ENCODE assay signal across 11 mouse cellular contexts in genomic region chr6:112311385-112311784, GRCm38 (mm10). TPM values are rescaled to one million over a fixed set of nuclear protein-coding genes. Genes with fewer than 3 reads are reported as not detected.
DNase-seq lines count a peak whose midpoint lies in the region; ATAC-seq and TF ChIP-seq lines count a peak whose summit lies in the region.
"Had no signal": no experiment of that assay in that cellular context is flagged by ENCODE, and none has a peak within 500 bp of the region (broad histone marks: within the 10 kb centered on the region; RNA-seq: fewer than 3 reads in every experiment).

No protein-coding gene starts in this region.

- TF ChIP-seq CTCF in liver, postnatal 0 days (IDR thresholded peaks at IDR 0.05; ENCODE audit: low read depth) = no peak

- WGBS in heart, embryonic 15.5 days = 50% methylated on average over 4 of the region's 4 CpGs
- WGBS in midbrain, embryonic 14.5 days = 28% methylated on average over 4 of the region's 4 CpGs
- 43% methylated on average over 4 of the region's 4 CpGs for WGBS in midbrain, embryonic 11.5 days
- 22% methylated on average over 4 of the region's 4 CpGs for WGBS in limb, embryonic 15.5 days
- 47% methylated on average over 4 of the region's 4 CpGs for WGBS in liver, postnatal 0 days (ENCODE audit: insufficient replicate concordance)

- H3K36me3 ChIP-seq in heart, embryonic 15.5 days = peaks cover 15% of the 10 kb centered on the region; the same call in 1 of the 2 replicates
- H3K36me3 ChIP-seq in midbrain, embryonic 14.5 days (ENCODE audit: control insufficient read depth, insufficient read depth, low read length) = no peaks in the 10 kb centered on the region
- no peaks in the 10 kb centered on the region for H3K36me3 ChIP-seq in midbrain, embryonic 11.5 days (ENCODE audit: control insufficient read depth, insufficient read depth, low read length)
- H3K36me3 ChIP-seq in limb, embryonic 15.5 days = no peaks in the 10 kb centered on the region
- H3K36me3 ChIP-seq in liver, postnatal 0 days (replicated peaks; ENCODE audit: insufficient read depth, low read length) = no peaks in the 10 kb centered on the region
- H3K36me3 ChIP-seq: liver, embryonic 15.5 days had no signal

- H3K4me1 ChIP-seq in heart, embryonic 15.5 days (replicated peaks) = no peaks in the 10 kb centered on the region
- no peaks in the 10 kb centered on the region for H3K4me1 ChIP-seq in midbrain, embryonic 14.5 days (ENCODE audit: control insufficient read depth, insufficient read depth, low read length)
- no peaks in the 10 kb centered on the region for H3K4me1 ChIP-seq in midbrain, embryonic 11.5 days (ENCODE audit: control insufficient read depth, insufficient read depth, low read length)
- peaks cover 13% of the 10 kb centered on the region for H3K4me1 ChIP-seq in limb, embryonic 15.5 days
- no peaks in the 10 kb centered on the region for H3K4me1 ChIP-seq in liver, postnatal 0 days (ENCODE audit: insufficient read depth)
- H3K4me1 ChIP-seq: liver, embryonic 15.5 days had no signal

- H3K9ac ChIP-seq in heart, embryonic 15.5 days = no peak overlapping the region
- no peak overlapping the region for H3K9ac ChIP-seq in midbrain, embryonic 14.5 days (replicated peaks; ENCODE audit: low read length)
- no peak overlapping the region for H3K9ac ChIP-seq in midbrain, embryonic 11.5 days (ENCODE audit: low read length)
- no peak overlapping the region for H3K9ac ChIP-seq in limb, embryonic 15.5 days
- no peak overlapping the region for H3K9ac ChIP-seq in liver, postnatal 0 days (replicated peaks)
- H3K9ac ChIP-seq: liver, embryonic 15.5 days had no signal

- no peak for DNase-seq in heart, adult 11 months
- peak; percentile 26 for DNase-seq in midbrain, embryonic 14.5 days
- no peak for DNase-seq in midbrain, embryonic 11.5 days (ENCODE audit: low spot score, missing footprints)
- DNase-seq in frontal cortex, postnatal 36 days (ENCODE audit: low spot score in 2 of 2) = peak; percentile 6 to 23
- DNase-seq in ovary, postnatal 10 days (ENCODE audit: low spot score) = no peak
- DNase-seq in liver, postnatal 0 days = no peak
- DNase-seq: heart, adult 2 months had no signal

- H3K27me3 ChIP-seq in heart, embryonic 15.5 days = no peaks in the 10 kb centered on the region
- no peaks in the 10 kb centered on the region for H3K27me3 ChIP-seq in midbrain, embryonic 14.5 days (ENCODE audit: control insufficient read depth, insufficient read depth, low read length)
- no peaks in the 10 kb centered on the region for H3K27me3 ChIP-seq in midbrain, embryonic 11.5 days (ENCODE audit: control insufficient read depth, insufficient read depth, low read length)
- H3K27me3 ChIP-seq in limb, embryonic 15.5 days = no peaks in the 10 kb centered on the region
- H3K27me3 ChIP-seq in liver, postnatal 0 days (ENCODE audit: insufficient read depth, low read length) = no peaks in the 10 kb centered on the region
- H3K27me3 ChIP-seq: liver, embryonic 15.5 days had no signal

- TF ChIP-seq EP300 in liver, postnatal 0 days (IDR thresholded peaks at IDR 0.05; ENCODE audit: low read depth) = no peak

- H3K4me3 ChIP-seq in heart, embryonic 15.5 days = no peak overlapping the region
- H3K4me3 ChIP-seq in midbrain, embryonic 14.5 days (replicated peaks; ENCODE audit: low read depth, low read length) = no peak overlapping the region
- H3K4me3 ChIP-seq in midbrain, embryonic 11.5 days (ENCODE audit: low read depth, low read length) = no peak overlapping the region
- H3K4me3 ChIP-seq in limb, embryonic 15.5 days = no peak overlapping the region
- H3K4me3 ChIP-seq in liver, postnatal 0 days (ENCODE audit: low read depth, low read length) = no peak overlapping the region
- H3K4me3 ChIP-seq: heart, adult 2 months; liver, embryonic 15.5 days had no signal

- H3K4me2 ChIP-seq in heart, embryonic 15.5 days = no peak overlapping the region
- no peak overlapping the region for H3K4me2 ChIP-seq in midbrain, embryonic 14.5 days (ENCODE audit: low read length)
- no peak overlapping the region for H3K4me2 ChIP-seq in midbrain, embryonic 11.5 days
- H3K4me2 ChIP-seq in limb, embryonic 15.5 days = no peak overlapping the region
- H3K4me2 ChIP-seq in liver, postnatal 0 days (ENCODE audit: low read depth, low read length) = no peak overlapping the region
- H3K4me2 ChIP-seq: liver, embryonic 15.5 days had no signal

- 0 out of 2 replicates have a peak, but pooled peaks have one; percentile 35 for ATAC-seq in heart, embryonic 15.5 days (replicated peaks; ENCODE audit: insufficient number of reproducible peaks, insufficient read depth, low FRiP score, low read depth)
- ATAC-seq in midbrain, embryonic 14.5 days (ENCODE audit: low FRiP score, low TSS enrichment) = peak; percentile 44; the same call in 1 of the 2 replicates
- ATAC-seq in midbrain, embryonic 11.5 days (ENCODE audit: low FRiP score) = no peak
- ATAC-seq in limb, embryonic 15.5 days (ENCODE audit: insufficient number of reproducible peaks, low FRiP score, low TSS enrichment, low read depth) = peak; percentile 50; the same call in 1 of the 2 replicates
- no peak for ATAC-seq in liver, postnatal 0 days
- ATAC-seq: inflammation-experienced regulatory T-cells, adult 6 months had no signal

- no peaks in the 10 kb centered on the region for H3K9me3 ChIP-seq in heart, embryonic 15.5 days (replicated peaks)
- no peaks in the 10 kb centered on the region for H3K9me3 ChIP-seq in midbrain, embryonic 14.5 days (ENCODE audit: control insufficient read depth, low read length)
- H3K9me3 ChIP-seq in midbrain, embryonic 11.5 days (ENCODE audit: control insufficient read depth, low read length) = no peaks in the 10 kb centered on the region
- no peaks in the 10 kb centered on the region for H3K9me3 ChIP-seq in limb, embryonic 15.5 days
- H3K9me3 ChIP-seq in liver, postnatal 0 days (ENCODE audit: low read length) = no peaks in the 10 kb centered on the region
- H3K9me3 ChIP-seq: liver, embryonic 15.5 days had no signal

- no peak overlapping the region for H3K27ac ChIP-seq in heart, embryonic 15.5 days
- H3K27ac ChIP-seq in midbrain, embryonic 14.5 days (replicated peaks; ENCODE audit: low read depth, low read length) = no peak overlapping the region
- no peak overlapping the region for H3K27ac ChIP-seq in midbrain, embryonic 11.5 days (ENCODE audit: low read depth, low read length)
- H3K27ac ChIP-seq in limb, embryonic 15.5 days = no peak overlapping the region
- no peak overlapping the region for H3K27ac ChIP-seq in liver, postnatal 0 days (ENCODE audit: low read depth)
- H3K27ac ChIP-seq: heart, adult 2 months; liver, embryonic 15.5 days had no signal

RNA-seq across cellular contexts. Expression of gene Lmcd1, which starts 37.8 kb away (rescaled TPM):
- polyA plus RNA-seq in heart, embryonic 15.5 days (2015; fragmentation: Nextera tagmentation; extraction: Ambion mirVana) = 49.9 and 54.5 TPM in 2 replicates
- 11.5 and 16.2 TPM in 2 replicates for polyA plus RNA-seq in midbrain, embryonic 14.5 days (2014; fragmentation: Nextera tagmentation; extraction: Ambion mirVana)
- 3.0 and 3.8 TPM in 2 replicates for polyA plus RNA-seq in midbrain, embryonic 11.5 days (2014; fragmentation: Nextera tagmentation; extraction: Ambion mirVana)
- 26.6 and 61.5 TPM in 2 replicates for polyA plus RNA-seq in limb, embryonic 15.5 days (2015; fragmentation: Nextera tagmentation; extraction: Ambion mirVana)
- polyA plus RNA-seq in liver, postnatal 0 days (2015; fragmentation: Nextera tagmentation; extraction: Ambion mirVana) = 0.65 and 1.5 TPM in 2 replicates
- polyA plus RNA-seq: inflammation-experienced regulatory T-cells, adult 6 months had no signal

Comparison
In these comparisons a context has a peak if more than half of its experiments do, and no peak if none do; other contexts are left out.
1. ATAC-seq: peak in heart, embryonic 15.5 days (single experiment), midbrain, embryonic 14.5 days (single experiment) and limb, embryonic 15.5 days (single experiment); none in midbrain, embryonic 11.5 days (single experiment) and liver, postnatal 0 days (single experiment).
2. DNase-seq: peak in midbrain, embryonic 14.5 days (single experiment) and frontal cortex, postnatal 36 days (2 of 2); none in heart, adult 11 months (single experiment), midbrain, embryonic 11.5 days (single experiment), ovary, postnatal 10 days (single experiment) and liver, postnatal 0 days (single experiment).